Mouse (Mus musculus): ENCODE results near the gene Prss8.
"Not testable (repeated sequence)": the region's sequence is repeated elsewhere in the genome, so short reads cannot be mapped to it uniquely, and the experiment has no call there.

The Prss8 gene

GRCm38 (mm10) chr7:127929923-127930322, at the start of gene Prss8:
Gene Prss8, minus strand, starts transcription at chr7:127930104.
- DNase-seq = no peak

GRCm38 (mm10) chr7:127978856-127979255, 49.0 kb upstream of the Prss8 start:
- no peak for DNase-seq

- no peak for DNase-seq
These were observed 44.6 kb upstream of the Prss8 start for GRCm38 (mm10) chr7:127974413-127974930.

GRCm38 (mm10) chr7:127967922-127968828, 38.3 kb upstream of the Prss8 start:
- DNase-seq = peak; percentile 70

- DNase-seq = peak; percentile 95
These were observed 37.4 kb upstream of the Prss8 start, which contains the start of gene Fus for GRCm38 (mm10) chr7:127967004-127967921. Gene Fus, plus strand, starts transcription at chr7:127967457.

- DNase-seq = peak; percentile 28
These were observed 36.5 kb upstream of the Prss8 start for GRCm38 (mm10) chr7:127966371-127966918.

- no peak for DNase-seq
These were observed 29.5 kb upstream of the Prss8 start for GRCm38 (mm10) chr7:127959364-127959763.

- peak; percentile 42 for DNase-seq
These were observed 23.1 kb upstream of the Prss8 start for GRCm38 (mm10) chr7:127952864-127953581.

GRCm38 (mm10) chr7:127946470-127947023, 16.6 kb upstream of the Prss8 start, which contains the start of gene Prss36:
Gene Prss36, minus strand, starts transcription at chr7:127946725.
- DNase-seq = no peak

GRCm38 (mm10) chr7:127944614-127945013, 14.7 kb upstream of the Prss8 start:
- DNase-seq = no peak

- not testable (repeated sequence) for DNase-seq
These were observed 12.2 kb upstream of the Prss8 start for GRCm38 (mm10) chr7:127942097-127942496.

GRCm38 (mm10) chr7:127936216-127936884, 6.4 kb upstream of the Prss8 start:
- no peak for DNase-seq

GRCm38 (mm10) chr7:127935748-127936159, 5.8 kb upstream of the Prss8 start:
- DNase-seq = no peak

- DNase-seq = peak; percentile 97
These were observed 5.3 kb upstream of the Prss8 start for GRCm38 (mm10) chr7:127935028-127935722.

- no peak for DNase-seq
These were observed 4.2 kb upstream of the Prss8 start for GRCm38 (mm10) chr7:127934075-127934474.

- DNase-seq = no peak
These were observed 2.5 kb upstream of the Prss8 start for GRCm38 (mm10) chr7:127932273-127933031.

- no peak for DNase-seq
These were observed 1.6 kb upstream of the Prss8 start for GRCm38 (mm10) chr7:127931351-127932135.

- DNase-seq = no peak
These were observed 732 bp upstream of the Prss8 start for GRCm38 (mm10) chr7:127930636-127931035.

- no peak for DNase-seq
These were observed 1.3 kb downstream of the Prss8 start for GRCm38 (mm10) chr7:127928596-127928995.

Data from thymus, postnatal 25 days (tissue).